Mouse (Mus musculus) lung, postnatal 10 days (tissue): Measurements from ENCODE around the gene Klf16.

Source experiments
- DNase-seq: peaks from one replicate; pipeline ENCODE4 v3.0.0; 2021

Gene Klf16

GRCm38 (mm10) chr10:80577195-80578130 lies at the start of gene Klf16:
Klf16 (minus strand) TSS chr10:80577321.
- peak; percentile 99 for DNase-seq

GRCm38 (mm10) chr10:80625764-80626163 lies 48.6 kb upstream of the Klf16 start:
- DNase-seq, result no peak

DNA sequence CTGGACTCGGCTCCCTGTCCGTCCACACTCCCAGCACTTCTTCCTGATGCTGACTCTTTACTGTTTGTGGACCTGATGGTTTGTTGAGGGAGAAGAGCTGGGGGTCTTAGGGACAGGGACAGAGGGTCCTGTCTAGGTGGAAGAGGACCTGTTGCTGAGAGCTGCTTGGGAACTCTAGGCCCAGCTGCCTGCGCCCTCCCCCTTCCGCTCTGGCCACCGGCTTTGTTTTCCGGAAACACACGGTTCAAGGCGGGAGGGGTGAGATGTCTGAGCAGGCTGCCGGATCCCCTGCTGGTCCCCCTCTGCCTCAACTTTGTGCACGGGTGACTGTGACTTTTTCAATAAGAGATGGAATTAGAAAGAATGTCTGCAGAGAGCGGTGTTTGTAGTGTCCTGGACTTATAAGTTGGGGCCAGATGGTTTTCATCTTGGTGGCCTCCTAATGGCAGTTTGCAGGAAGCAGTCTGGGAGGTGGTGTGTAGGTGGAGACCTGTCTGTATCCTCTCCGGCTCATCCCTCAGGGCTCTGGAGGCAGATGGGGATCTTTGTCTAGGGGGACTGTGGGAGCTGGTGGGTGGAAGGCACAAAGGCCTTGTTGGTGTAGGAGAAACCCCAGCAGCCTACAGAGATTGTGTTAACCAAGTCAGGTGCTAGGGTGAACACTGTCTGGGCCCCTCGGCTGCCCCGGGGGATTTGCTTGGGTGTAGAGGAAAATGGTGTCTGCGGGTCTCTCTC lies 46.5 kb upstream of the Klf16 start:
- peak; percentile 83 for DNase-seq

DNA sequence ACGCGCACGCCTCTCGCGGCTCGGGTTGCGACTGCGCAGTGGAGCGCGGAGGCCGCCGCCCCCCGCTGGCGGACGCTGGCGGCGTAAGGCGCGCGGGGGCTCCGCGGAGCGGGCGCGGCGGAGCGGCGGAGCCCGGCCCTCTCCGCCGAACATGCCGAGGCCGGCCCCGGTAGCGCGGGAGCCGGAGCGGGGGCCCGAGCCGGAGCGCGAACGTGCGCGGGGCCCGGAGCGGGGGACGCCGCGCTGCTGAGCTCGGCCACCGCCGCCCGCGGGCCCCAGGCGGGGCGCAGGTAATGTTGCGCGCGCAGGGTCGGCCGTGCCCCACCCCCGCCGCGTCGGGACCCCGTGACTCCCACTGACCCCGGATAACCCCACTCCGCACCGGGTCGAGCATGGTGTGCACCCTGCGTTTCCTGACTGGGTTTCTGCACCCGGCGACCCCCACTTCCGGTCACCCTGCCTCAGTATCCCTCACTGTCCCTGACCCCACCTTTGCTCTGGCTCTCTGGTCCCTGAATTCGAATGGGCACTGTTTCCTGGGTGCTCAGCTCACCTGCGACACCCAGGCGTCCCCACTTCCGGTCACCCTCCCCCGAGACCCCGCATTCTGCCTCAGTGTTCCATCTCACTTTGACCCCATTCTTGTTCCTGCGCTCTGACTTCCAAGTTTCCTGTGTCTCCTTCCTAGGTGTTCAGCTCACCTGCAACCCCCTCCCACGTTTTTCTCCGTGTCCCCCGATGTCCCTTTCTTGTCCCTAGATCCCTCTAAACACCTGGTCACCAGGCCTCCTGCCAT lies 45.7 kb upstream of the Klf16 start, which contains the start of gene Csnk1g2:
Gene Csnk1g2 (plus strand): TSS at position 178 of the 796 bp plus-strand sequence.
- peak; percentile 75 for DNase-seq

- DNase-seq, result peak; percentile 100
These were observed 45.0 kb upstream of the Klf16 start for GRCm38 (mm10) chr10:80621940-80622660.

GRCm38 (mm10) chr10:80621690-80621939 lies 44.5 kb upstream of the Klf16 start:
- no peak for DNase-seq

GRCm38 (mm10) chr10:80620796-80621689 lies 43.9 kb upstream of the Klf16 start:
- no peak for DNase-seq

DNA sequence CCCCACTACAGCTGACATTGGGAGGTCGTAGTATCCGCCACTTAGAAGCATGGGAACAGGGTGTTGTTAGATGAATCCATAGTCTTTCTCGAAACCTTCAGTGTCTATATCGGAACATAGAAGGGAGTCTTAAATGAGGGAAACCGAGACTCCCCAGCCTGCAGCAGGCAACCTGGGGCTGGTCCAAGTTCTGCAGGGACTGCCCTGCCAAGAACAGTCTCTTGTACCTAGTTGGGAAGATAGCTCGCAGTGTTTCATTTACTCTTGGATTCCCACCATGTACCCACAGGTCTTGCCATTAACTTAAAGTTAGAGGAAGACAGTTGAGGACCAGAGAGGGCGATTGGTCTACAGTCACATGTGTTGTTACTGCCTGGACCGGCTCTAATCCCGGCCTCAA lies 43.2 kb upstream of the Klf16 start:
- no peak for DNase-seq

DNA sequence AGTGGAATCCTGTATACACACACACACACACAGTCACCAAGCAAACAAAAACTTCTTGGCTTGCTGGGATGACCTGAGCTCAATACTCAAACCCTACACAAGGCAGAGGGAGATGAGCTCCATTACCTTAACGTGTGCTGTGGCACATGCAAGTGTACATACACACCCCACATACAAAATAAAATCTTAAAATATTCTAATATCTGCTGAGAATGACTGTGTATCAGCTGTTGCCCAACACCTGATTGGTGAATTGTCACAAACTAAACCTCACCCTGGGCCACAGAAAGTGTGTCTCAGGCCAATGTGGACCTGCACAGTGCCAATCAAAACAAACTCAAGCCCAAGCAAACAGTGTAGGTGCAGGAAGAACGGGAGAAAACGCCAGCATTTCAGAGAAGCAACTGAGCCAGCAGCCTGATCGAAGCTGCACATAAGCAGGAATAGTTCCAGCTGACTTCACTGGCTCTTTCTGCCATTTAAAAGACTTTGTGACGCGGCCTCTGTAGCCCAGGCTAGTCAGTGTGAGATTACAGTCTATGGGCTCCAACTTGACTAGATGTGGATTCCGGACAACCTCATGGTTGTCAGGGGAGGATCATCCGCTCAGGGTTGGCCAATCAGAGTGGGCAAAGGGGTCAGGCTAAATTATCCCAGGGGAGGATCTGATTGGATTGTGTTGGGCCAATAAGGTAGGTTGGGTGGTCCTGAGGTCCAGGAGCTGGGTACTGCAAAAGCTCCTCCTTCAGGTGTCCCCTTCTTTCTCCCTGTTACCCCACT lies 42.5 kb upstream of the Klf16 start:
- no peak for DNase-seq

DNA sequence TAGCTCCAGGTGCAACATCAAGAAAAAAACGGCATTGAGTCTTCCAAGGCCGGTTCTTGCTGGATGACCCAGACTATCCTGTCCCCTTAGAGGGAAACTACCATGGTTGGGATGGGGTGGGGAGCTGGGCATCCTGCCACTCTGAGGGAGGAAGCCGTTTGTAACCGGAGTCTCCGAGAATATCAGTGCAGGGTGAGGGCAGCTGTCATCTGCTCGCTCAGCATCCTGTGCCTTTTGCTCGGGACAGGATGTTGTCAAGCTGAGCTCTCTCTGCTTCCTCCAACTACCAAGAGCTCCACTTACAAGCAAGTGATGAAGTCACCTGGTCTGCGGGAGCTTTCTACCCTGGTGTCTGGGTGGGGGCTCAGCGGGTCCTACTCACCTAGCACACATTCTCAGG lies 41.1 kb upstream of the Klf16 start:
- peak; percentile 85 for DNase-seq

DNA sequence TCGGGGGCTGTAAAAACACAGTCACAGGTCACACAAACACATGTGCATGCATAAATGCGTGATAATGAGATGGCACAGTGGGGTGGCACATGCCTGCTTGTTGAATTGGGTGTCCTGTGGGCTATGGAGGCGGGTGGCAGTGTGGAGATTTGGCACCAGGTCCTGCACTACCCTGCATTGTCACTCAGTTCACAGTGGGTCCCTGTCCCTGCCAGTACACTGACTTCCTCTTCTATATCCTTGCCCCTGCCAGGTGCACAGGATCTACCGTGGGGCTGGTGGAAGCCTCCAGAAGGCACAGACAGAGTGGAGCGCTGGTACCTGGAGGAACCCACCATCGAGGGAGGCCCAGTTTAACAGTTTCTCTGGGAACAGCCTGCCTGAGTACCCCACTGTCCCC lies 37.2 kb upstream of the Klf16 start:
- no peak for DNase-seq

DNA sequence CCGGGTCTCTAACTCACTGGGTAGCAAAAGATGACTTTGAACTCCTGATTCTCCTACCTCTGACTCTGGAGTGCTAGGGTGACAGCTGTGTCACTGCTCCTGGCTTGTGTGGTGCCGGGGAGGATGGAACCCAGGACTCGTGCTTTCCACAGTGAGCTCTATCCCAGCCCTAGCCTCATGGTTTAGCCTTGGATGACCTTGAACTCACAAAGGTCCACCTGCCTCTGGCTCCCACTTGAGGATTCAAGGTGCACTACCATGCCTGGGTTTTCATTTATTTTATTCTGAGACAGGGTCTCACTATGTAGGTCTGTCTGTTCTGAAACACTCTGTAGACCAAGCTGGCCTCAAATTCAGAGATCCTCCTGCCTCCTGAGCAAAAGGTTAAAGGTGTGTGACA lies 36.7 kb upstream of the Klf16 start:
- no peak for DNase-seq

GRCm38 (mm10) chr10:80611905-80612304 lies 34.8 kb upstream of the Klf16 start:
- DNase-seq, result no peak

DNA sequence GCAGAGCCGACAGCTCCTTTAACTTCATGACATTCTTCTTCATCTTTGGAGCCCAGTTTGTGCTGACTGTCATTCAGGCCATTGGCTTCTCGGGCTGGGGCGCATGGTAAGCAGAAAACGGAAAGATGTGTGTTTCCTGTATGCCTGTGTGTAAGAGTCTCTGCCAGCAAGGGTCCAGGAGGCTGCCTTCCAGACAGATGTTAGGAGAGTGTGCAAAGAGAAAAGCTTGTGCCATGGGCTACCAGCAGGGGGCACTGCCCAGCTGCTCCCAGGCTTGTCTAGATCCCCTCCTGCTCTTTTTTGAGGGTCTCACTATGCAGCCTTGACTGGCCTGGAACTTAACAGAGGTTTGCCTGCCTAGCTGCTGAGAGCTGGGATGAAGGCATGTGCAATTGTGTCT lies 33.9 kb upstream of the Klf16 start:
- DNase-seq, result peak; percentile 72

GRCm38 (mm10) chr10:80610116-80610785 lies 33.1 kb upstream of the Klf16 start:
- DNase-seq, result no peak

DNA sequence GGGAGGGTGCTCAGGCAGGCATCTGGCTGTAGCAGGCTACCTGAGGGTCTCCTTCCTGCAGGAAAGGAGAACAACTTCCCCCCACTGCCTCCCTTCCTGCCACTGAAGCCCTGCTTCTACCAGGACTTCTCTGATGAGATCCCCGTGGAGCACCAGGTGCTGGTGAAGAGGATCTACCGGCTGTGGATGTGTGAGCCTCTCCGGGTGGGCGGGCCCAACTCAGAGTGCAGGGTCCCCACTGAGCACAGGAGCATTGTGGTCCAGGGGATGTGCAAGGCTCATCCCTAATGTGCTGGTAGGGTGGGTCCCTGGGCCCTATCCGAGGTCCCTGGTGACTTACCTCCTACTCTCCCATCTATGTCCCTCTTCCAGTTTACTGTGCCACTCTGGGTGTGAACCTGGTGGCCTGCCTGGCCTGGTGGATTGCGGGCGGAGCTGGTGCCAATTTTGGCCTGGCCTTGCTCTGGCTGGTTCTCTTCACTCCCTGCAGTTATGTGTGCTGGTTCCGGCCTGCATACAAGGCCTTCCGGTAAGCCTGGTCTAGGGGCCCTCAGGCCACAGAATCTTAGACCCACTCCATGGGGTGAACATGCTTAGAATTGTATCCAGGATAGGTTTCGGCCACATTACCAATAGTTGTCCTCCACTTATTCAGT lies 32.3 kb upstream of the Klf16 start:
- DNase-seq, result no peak

- DNase-seq, result no peak
These were observed 31.3 kb upstream of the Klf16 start for GRCm38 (mm10) chr10:80608435-80608834.

DNA sequence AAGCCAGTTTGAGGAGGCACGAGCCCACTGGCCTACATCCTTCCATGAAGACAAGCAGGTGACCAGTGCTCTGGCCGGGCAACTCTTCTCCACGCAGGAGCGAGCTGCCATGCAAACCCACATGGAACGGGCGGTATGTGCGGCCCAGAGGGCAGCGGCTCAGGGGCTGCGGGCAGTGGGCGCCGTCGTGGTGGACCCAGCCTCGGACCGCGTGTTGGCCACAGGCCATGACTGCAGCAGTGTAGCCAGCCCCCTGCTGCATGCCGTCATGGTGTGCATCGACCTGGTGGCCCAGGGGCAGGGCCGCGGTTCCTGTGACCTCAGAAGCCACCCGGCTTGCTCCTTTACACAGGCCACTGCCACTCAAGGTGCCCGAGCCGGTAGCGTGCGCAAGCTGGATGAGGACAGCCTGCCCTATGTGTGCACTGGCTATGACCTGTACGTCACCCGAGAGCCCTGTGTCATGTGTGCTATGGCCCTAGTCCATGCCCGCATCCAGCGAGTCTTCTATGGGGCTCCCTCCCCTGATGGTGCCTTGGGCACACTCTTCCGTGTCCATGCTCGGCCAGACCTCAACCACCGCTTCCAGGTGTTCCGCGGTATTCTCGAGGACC lies 29.7 kb upstream of the Klf16 start:
- DNase-seq, result no peak

DNA sequence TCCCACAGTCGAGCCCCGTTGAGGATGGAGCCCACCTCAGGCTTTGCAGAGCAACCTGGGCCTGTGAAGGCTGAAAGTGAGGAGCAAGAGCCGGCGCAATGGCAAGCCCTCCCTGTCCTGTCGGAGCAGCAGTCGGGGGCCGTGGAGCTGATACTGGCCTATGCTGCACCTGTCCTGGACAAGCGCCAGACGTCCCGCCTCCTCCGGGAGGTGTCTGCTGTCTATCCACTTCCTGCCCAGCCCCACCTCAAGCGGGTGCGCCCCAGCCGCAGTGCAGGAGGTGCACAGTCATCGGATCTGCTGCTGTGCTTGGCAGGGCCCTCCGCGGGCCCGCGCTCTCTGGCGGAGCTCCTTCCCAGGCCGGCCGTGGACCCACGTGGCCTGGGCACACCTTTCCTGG lies 29.2 kb upstream of the Klf16 start:
- no peak for DNase-seq
